Mouse (Mus musculus) hindbrain, embryonic 15.5 days (tissue): ENCODE results near the gene Scn2b. TPM values are rescaled to one million over a fixed set of nuclear protein-coding genes. Genes with fewer than 3 reads are reported as not detected.

Source experiments
- ATAC-seq: fragments of 200-750 bp; cut with Nextera tagmentation; 2 replicates; pipeline ENCODE4 v1.8.0; 2017; ENCODE audit warnings: low read depth, moderate number of reproducible peaks, moderate TSS enrichment; ENCODE audit not compliant: low FRiP score
- H3K27ac ChIP-seq: fragments of 300-500 bp; sonication (generic); replicated peaks from 2 replicates; pipeline ENCODE4 v1.5.1; 2015; ENCODE audit warnings: mild to moderate bottlenecking, inconsistent platforms
- H3K27me3 ChIP-seq: fragments of 300-500 bp; sonication (generic); 2 replicates; pipeline ENCODE4 v1.6.1; 2015; ENCODE audit warnings: control low read depth, inconsistent platforms
- H3K36me3 ChIP-seq: fragments of 300-500 bp; sonication (generic); 2 replicates; pipeline ENCODE4 v1.6.1; 2015; ENCODE audit warnings: control low read depth, inconsistent platforms
- H3K4me1 ChIP-seq: fragments of 300-500 bp; sonication (generic); replicated peaks from 2 replicates; pipeline ENCODE4 v1.6.1; 2015; ENCODE audit warnings: control low read depth, inconsistent platforms
- H3K4me2 ChIP-seq: fragments of 300-500 bp; sonication (generic); 2 replicates; pipeline ENCODE4 v1.6.1; 2015; ENCODE audit warnings: moderate library complexity, mild to moderate bottlenecking, inconsistent platforms
- H3K4me3 ChIP-seq: fragments of 300-500 bp; sonication (generic); 2 replicates; pipeline ENCODE4 v1.5.1; 2015; ENCODE audit warnings: mild to moderate bottlenecking, inconsistent platforms
- H3K9ac ChIP-seq: fragments of 300-500 bp; sonication (generic); 2 replicates; pipeline ENCODE4 v1.6.1; 2015; ENCODE audit warnings: inconsistent platforms
- H3K9me3 ChIP-seq: fragments of 300-500 bp; sonication (generic); 2 replicates; pipeline ENCODE4 v1.6.1; 2016; ENCODE audit warnings: control low read depth, inconsistent platforms
- WGBS: fragments of 180-500 bp; shearing (Covaris S2); methylation state at CpG from one replicate; pipeline ENCODE4 v1.1.7; 2015; 5-methylcytosine and 5-hydroxymethylcytosine counted together
- polyA plus RNA-seq: library from polyadenylated mRNA; unstranded; fragments of >200 nt; fragmentation: Nextera tagmentation; extraction: Ambion mirVana; gene quantifications from 2 replicates; pipeline ENCODE4 v1.2.1, GENCODE M21; 2015

Gene Scn2b
- 10.3 TPM in 2 replicates for polyA plus RNA-seq

GRCm38 (mm10) chr9:45117741-45118431 lies at the start of gene Scn2b:
Gene Scn2b, plus strand, starts transcription at chr9:45117782.
- Histone ChIP-seq H3K27me3 (no peaks in the 10 kb centered on the region), H3K4me2 (peak within 1 kb of the TSS; percentile 77), H3K27ac (peak within 1 kb of the TSS; percentile 94), H3K4me1 (peaks cover 50% of the 10 kb centered on the region), H3K9me3 (no peaks in the 10 kb centered on the region), H3K36me3 (no peaks in the 10 kb centered on the region), H3K9ac (peak within 1 kb of the TSS; percentile 89), H3K4me3 (peak within 1 kb of the TSS; percentile 80)
- peak; percentile 62; the same call in 1 of the 2 replicates for ATAC-seq
- WGBS = under 1% methylated on average over 13 of the region's 13 CpGs

- H3K4me1 ChIP-seq = no peaks in the 10 kb centered on the region
- no peaks in the 10 kb centered on the region for H3K27me3 ChIP-seq
- no peak overlapping the region for H3K4me2 ChIP-seq
- no peak overlapping the region for H3K27ac ChIP-seq
- no peak for ATAC-seq
- H3K36me3 ChIP-seq = no peaks in the 10 kb centered on the region
- WGBS = 68% methylated on average over 3 of the region's 3 CpGs
- no peak overlapping the region for H3K9ac ChIP-seq
- H3K4me3 ChIP-seq = no peak overlapping the region
- no peaks in the 10 kb centered on the region for H3K9me3 ChIP-seq
Measured at GRCm38 (mm10) chr9:45071800-45072199, 45.8 kb upstream of the Scn2b start.

GRCm38 (mm10) chr9:45077859-45078258 lies 39.7 kb upstream of the Scn2b start:
- Histone ChIP-seq H3K9ac (no peak overlapping the region), H3K4me1 (no peaks in the 10 kb centered on the region), H3K9me3 (no peaks in the 10 kb centered on the region), H3K27me3 (no peaks in the 10 kb centered on the region), H3K4me2 (no peak overlapping the region), H3K4me3 (no peak overlapping the region), H3K27ac (no peak overlapping the region), H3K36me3 (no peaks in the 10 kb centered on the region)
- 76% methylated on average over 3 of the region's 3 CpGs for WGBS
- ATAC-seq = no peak

GRCm38 (mm10) chr9:45079011-45079410 lies 38.6 kb upstream of the Scn2b start, which contains the start of gene Jaml:
Gene Jaml, plus strand, starts transcription at chr9:45079183.
- H3K27ac ChIP-seq = no peak within 1 kb of the TSS
- no peaks in the 10 kb centered on the region for H3K9me3 ChIP-seq
- ATAC-seq = no peak
- H3K9ac ChIP-seq = no peak within 1 kb of the TSS
- H3K4me3 ChIP-seq = no peak within 1 kb of the TSS
- H3K27me3 ChIP-seq = no peaks in the 10 kb centered on the region
- no peaks in the 10 kb centered on the region for H3K36me3 ChIP-seq
- H3K4me1 ChIP-seq = no peaks in the 10 kb centered on the region
- 83% methylated on average over 5 of the region's 5 CpGs for WGBS
- no peak within 1 kb of the TSS for H3K4me2 ChIP-seq

- H3K27me3 ChIP-seq = no peaks in the 10 kb centered on the region
- 88% methylated on average over 3 of the region's 3 CpGs for WGBS
- H3K9me3 ChIP-seq = no peaks in the 10 kb centered on the region
- H3K4me3 ChIP-seq = no peak overlapping the region
- no peaks in the 10 kb centered on the region for H3K36me3 ChIP-seq
- no peak for ATAC-seq
- no peaks in the 10 kb centered on the region for H3K4me1 ChIP-seq
- no peak overlapping the region for H3K27ac ChIP-seq
- no peak overlapping the region for H3K9ac ChIP-seq
- no peak overlapping the region for H3K4me2 ChIP-seq
Measured at GRCm38 (mm10) chr9:45083132-45083531, 34.5 kb upstream of the Scn2b start.

GRCm38 (mm10) chr9:45084556-45084955 lies 33.0 kb upstream of the Scn2b start:
- no peak overlapping the region for H3K4me2 ChIP-seq

GRCm38 (mm10) chr9:45085741-45086690 lies 31.6 kb upstream of the Scn2b start:
- no peak overlapping the region for H3K4me3 ChIP-seq
- H3K9me3 ChIP-seq = no peaks in the 10 kb centered on the region
- no peak overlapping the region for H3K4me2 ChIP-seq
- no peak overlapping the region for H3K27ac ChIP-seq
- no peaks in the 10 kb centered on the region for H3K4me1 ChIP-seq
- WGBS = 78% methylated on average over 12 of the region's 12 CpGs
- no peaks in the 10 kb centered on the region for H3K27me3 ChIP-seq
- no peak for ATAC-seq
- H3K36me3 ChIP-seq = no peaks in the 10 kb centered on the region
- H3K9ac ChIP-seq = no peak overlapping the region

More at GRCm38 (mm10) chr9:45084556-45084955, 33.0 kb upstream of the Scn2b start:
- no peak overlapping the region for H3K27ac ChIP-seq
- no peaks in the 10 kb centered on the region for H3K27me3 ChIP-seq
- H3K4me1 ChIP-seq = no peaks in the 10 kb centered on the region
- WGBS = 76% methylated on average over 5 of the region's 5 CpGs
- no peak overlapping the region for H3K4me3 ChIP-seq
- no peak for ATAC-seq
- no peak overlapping the region for H3K9ac ChIP-seq
- H3K9me3 ChIP-seq = no peaks in the 10 kb centered on the region
- H3K36me3 ChIP-seq = no peaks in the 10 kb centered on the region

- Histone ChIP-seq H3K27me3 (no peaks in the 10 kb centered on the region), H3K36me3 (no peaks in the 10 kb centered on the region), H3K4me2 (no peak overlapping the region), H3K27ac (no peak overlapping the region), H3K9me3 (no peaks in the 10 kb centered on the region), H3K4me3 (no peak overlapping the region), H3K9ac (no peak overlapping the region), H3K4me1 (no peaks in the 10 kb centered on the region)
- ATAC-seq = no peak
Measured at GRCm38 (mm10) chr9:45088040-45088439, 29.5 kb upstream of the Scn2b start.

- H3K4me1 ChIP-seq = no peaks in the 10 kb centered on the region
- WGBS = 61% methylated on average over 3 of the region's 3 CpGs
- no peaks in the 10 kb centered on the region for H3K36me3 ChIP-seq
- H3K27me3 ChIP-seq = no peaks in the 10 kb centered on the region
- ATAC-seq = no peak
- no peak overlapping the region for H3K4me3 ChIP-seq
- no peak overlapping the region for H3K9ac ChIP-seq
- H3K27ac ChIP-seq = no peak overlapping the region
- H3K9me3 ChIP-seq = no peaks in the 10 kb centered on the region
- H3K4me2 ChIP-seq = no peak overlapping the region
Measured at GRCm38 (mm10) chr9:45090811-45091210, 26.8 kb upstream of the Scn2b start.

GRCm38 (mm10) chr9:45092641-45093040 lies 24.9 kb upstream of the Scn2b start:
- Histone ChIP-seq H3K27me3 (no peaks in the 10 kb centered on the region), H3K36me3 (no peaks in the 10 kb centered on the region), H3K4me2 (no peak overlapping the region), H3K9me3 (no peaks in the 10 kb centered on the region), H3K9ac (no peak overlapping the region), H3K27ac (0 out of 2 replicates have a peak overlapping the region, but pooled peaks have one; percentile 38), H3K4me3 (no peak overlapping the region), H3K4me1 (no peaks in the 10 kb centered on the region)
- WGBS = 66% methylated on average over 4 of the region's 4 CpGs
- no peak for ATAC-seq

GRCm38 (mm10) chr9:45095149-45095937 lies 22.2 kb upstream of the Scn2b start:
- H3K9me3 ChIP-seq = no peaks in the 10 kb centered on the region
- H3K4me3 ChIP-seq = no peak overlapping the region
- no peaks in the 10 kb centered on the region for H3K4me1 ChIP-seq
- no peaks in the 10 kb centered on the region for H3K27me3 ChIP-seq
- H3K4me2 ChIP-seq = no peak overlapping the region
- ATAC-seq = no peak
- 83% methylated on average over 6 of the region's 6 CpGs for WGBS
- no peak overlapping the region for H3K9ac ChIP-seq
- no peak overlapping the region for H3K27ac ChIP-seq
- no peaks in the 10 kb centered on the region for H3K36me3 ChIP-seq
